In genomic region chr1:128695936-128696335, GRCm38 (mm10) we compare ENCODE assay signal across 12 mouse cellular contexts.
DNase-seq lines count a peak whose midpoint lies in the region; ATAC-seq lines count a peak whose summit lies in the region.
"Had no signal": no experiment of that assay in that cellular context is flagged by ENCODE, and none has a peak within 500 bp of the region (broad histone marks: within the 10 kb centered on the region; RNA-seq: fewer than 3 reads in every experiment).

No protein-coding gene starts in this region.

- ATAC-seq in inflammation-experienced regulatory T-cells, adult 6 months, result peak; percentile 78

- intact Hi-C loops in left cerebral cortex, postnatal 25 days (cut with DNase I), result no loop called here

- DNase-seq in lung, postnatal 36 days, result peak; percentile 58
- DNase-seq in lung, postnatal 10 days, result no peak
- peak; percentile 49 to 70 for DNase-seq in spleen, postnatal 4 days (ENCODE audit: low spot score in 2 of 2)
- peak; percentile 67 for DNase-seq in thymus, postnatal 4 days
- DNase-seq in adrenal gland, adult 2 months, result no peak
- DNase-seq in testis, postnatal 10 days (ENCODE audit: low spot score), result no peak
- no peak for DNase-seq in left cerebral cortex, postnatal 25 days (ENCODE audit: low spot score in 2 of 2)
- DNase-seq: adrenal gland, postnatal 36 days; cerebellum, postnatal 25 days; kidney, adult 11 months; kidney, postnatal 10 days had no signal

Comparison
In these comparisons a context has a peak if more than half of its experiments do, and no peak if none do; other contexts are left out.
1. DNase-seq: peak in lung, postnatal 36 days (single experiment), spleen, postnatal 4 days (2 of 2) and thymus, postnatal 4 days (single experiment); none in lung, postnatal 10 days (single experiment), adrenal gland, adult 2 months (single experiment), testis, postnatal 10 days (single experiment) and left cerebral cortex, postnatal 25 days (0 of 2).